ENCODE assay signal across 18 mouse cellular contexts in genomic region chr9:120566384-120566783, GRCm38 (mm10).
"Had no signal": no experiment of that assay in that cellular context is flagged by ENCODE, and none has a peak within 500 bp of the region (broad histone marks: within the 10 kb centered on the region; RNA-seq: fewer than 3 reads in every experiment).

No protein-coding gene starts in this region.

- H3K36me3 ChIP-seq: midbrain, embryonic 10.5 days; midbrain, embryonic 12.5 days; neural tube, embryonic 13.5 days; neural tube, embryonic 15.5 days had no signal

- H3K4me2 ChIP-seq: lung, embryonic 14.5 days; midbrain, embryonic 12.5 days; neural tube, embryonic 13.5 days; neural tube, embryonic 15.5 days had no signal

- ATAC-seq: midbrain, embryonic 16.5 days had no signal

- H3K27ac ChIP-seq: midbrain, embryonic 10.5 days; midbrain, embryonic 12.5 days; neural tube, embryonic 13.5 days; neural tube, embryonic 15.5 days had no signal

- H3K27me3 ChIP-seq: midbrain, embryonic 12.5 days; neural tube, embryonic 13.5 days; neural tube, embryonic 15.5 days had no signal

- H3K9ac ChIP-seq: lung, embryonic 14.5 days; midbrain, embryonic 12.5 days; neural tube, embryonic 13.5 days; neural tube, embryonic 15.5 days had no signal

- H3K4me3 ChIP-seq: midbrain, embryonic 10.5 days; midbrain, embryonic 12.5 days; myocyte; neural tube, embryonic 13.5 days; neural tube, embryonic 15.5 days had no signal

- H3K9me3 ChIP-seq: midbrain, embryonic 10.5 days; midbrain, embryonic 12.5 days; neural tube, embryonic 13.5 days; neural tube, embryonic 15.5 days had no signal

- DNase-seq: lung, adult 18-20 months; lung, embryonic 14.5 days; lung, postnatal 10 days; lung, postnatal 4 days; retina, postnatal 1 day; right cerebral cortex, adult 18-20 months; right cerebral cortex, postnatal 25 days; right cerebral cortex, postnatal 4 days; spleen, adult 18-20 months; thymus, adult 18-20 months; thymus, postnatal 14 days; thymus, postnatal 36 days had no signal
